Mouse (Mus musculus): ENCODE measurements around the gene Nat8f6.

DNA sequence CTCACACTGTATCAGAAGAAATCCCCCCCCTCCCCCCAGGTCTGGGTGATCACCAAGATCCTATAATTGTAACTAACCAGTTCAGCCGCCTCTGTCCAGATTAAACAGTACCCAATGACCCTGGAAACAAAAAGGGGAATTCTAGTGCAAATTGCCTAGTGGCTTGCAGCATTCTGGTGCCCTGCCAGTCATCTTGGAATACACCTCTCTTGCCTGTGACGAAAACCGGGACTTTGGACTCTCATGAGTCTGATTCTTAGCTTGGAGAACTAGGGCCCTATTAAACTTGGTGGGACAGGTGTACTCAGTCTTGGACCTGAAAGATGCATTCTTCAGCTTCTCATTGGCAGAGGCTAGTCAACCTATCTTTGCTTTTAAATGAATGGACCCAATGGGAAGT, 32.7 kb upstream of the Nat8f6 start:
- TF ChIP-seq CTCF (IDR thresholded peaks at IDR 0.05; ENCODE audit: extremely low read depth, insufficient read length, insufficient replicate concordance, low read depth, low read length) (no peak), POLR2A (IDR thresholded peaks at IDR 0.05; ENCODE audit: low read depth, low read length) (no peak)

Measured in small intestine, adult 2 months (tissue).